Mouse (Mus musculus) MEL (cell line): ENCODE results near the gene Galntl6.

ENCODE experiments used
- CHD2 ChIP-seq: IDR thresholded peaks from 2 replicates; pipeline ENCODE4 v1.6.1; 2011; ENCODE audit warnings: low read length, improper control_type of control experiment
- CTCF ChIP-seq, 3 experiments: IDR thresholded peaks in 2 of 3; conservative IDR thresholded peaks in 1 of 3; 2 replicates each; pipeline ENCODE4 v1.5.1; 2011 to 2012; ENCODE audit warnings: low read length in 3 of 3, low read depth in 2 of 3, mild to moderate bottlenecking in 2 of 3, improper control_type of control experiment in 1 of 3, inconsistent platforms in 1 of 3, mixed read lengths in 1 of 3, moderate library complexity in 1 of 3; ENCODE audit not compliant: control insufficient read depth in 1 of 3, insufficient read depth in 1 of 3, poor library complexity in 1 of 3, severe bottlenecking in 1 of 3
- E2F4 ChIP-seq: IDR thresholded peaks from 2 replicates; pipeline ENCODE4 v1.6.1; 2011; ENCODE audit warnings: low read depth, low read length, improper control_type of control experiment, borderline replicate concordance
- ETS1 ChIP-seq: IDR thresholded peaks from 2 replicates; pipeline ENCODE4 v1.6.1; 2012; ENCODE audit warnings: low read depth, mild to moderate bottlenecking, inconsistent platforms, low read length, improper control_type of control experiment, moderate library complexity
- JUND ChIP-seq: IDR thresholded peaks from 2 replicates; pipeline ENCODE4 v1.6.1; 2011; ENCODE audit warnings: low read depth, mild to moderate bottlenecking, improper control_type of control experiment, low read length
- MAX ChIP-seq: IDR thresholded peaks from 2 replicates; pipeline ENCODE4 v1.6.1; 2011; ENCODE audit warnings: low read length, improper control_type of control experiment
- MXI1 ChIP-seq: IDR thresholded peaks from 2 replicates; pipeline ENCODE4 v1.6.1; 2011; ENCODE audit warnings: mild to moderate bottlenecking, low read depth, low read length, improper control_type of control experiment
- MYC ChIP-seq: IDR thresholded peaks from 2 replicates; pipeline ENCODE4 v1.6.1; 2011; ENCODE audit warnings: low read depth, mild to moderate bottlenecking, low read length, improper control_type of control experiment, moderate library complexity
- RAD21 ChIP-seq: IDR thresholded peaks from 2 replicates; pipeline ENCODE4 v1.6.1; 2011; ENCODE audit warnings: mild to moderate bottlenecking, low read depth, low read length, improper control_type of control experiment
- RCOR1 ChIP-seq: IDR thresholded peaks from 2 replicates; pipeline ENCODE4 v1.6.1; 2012; ENCODE audit warnings: low read depth, mild to moderate bottlenecking, inconsistent platforms, low read length, improper control_type of control experiment
- UBTF ChIP-seq: IDR thresholded peaks from 2 replicates; pipeline ENCODE4 v1.6.1; 2012; ENCODE audit warnings: low read depth, mild to moderate bottlenecking, inconsistent platforms, low read length, improper control_type of control experiment, moderate library complexity, borderline replicate concordance; ENCODE audit not compliant: insufficient read depth
- USF1 ChIP-seq: IDR thresholded peaks from 2 replicates; pipeline ENCODE4 v1.6.1; 2014; ENCODE audit warnings: low read depth, mild to moderate bottlenecking, inconsistent platforms, low read length, improper control_type of control experiment, moderate library complexity

DNA sequence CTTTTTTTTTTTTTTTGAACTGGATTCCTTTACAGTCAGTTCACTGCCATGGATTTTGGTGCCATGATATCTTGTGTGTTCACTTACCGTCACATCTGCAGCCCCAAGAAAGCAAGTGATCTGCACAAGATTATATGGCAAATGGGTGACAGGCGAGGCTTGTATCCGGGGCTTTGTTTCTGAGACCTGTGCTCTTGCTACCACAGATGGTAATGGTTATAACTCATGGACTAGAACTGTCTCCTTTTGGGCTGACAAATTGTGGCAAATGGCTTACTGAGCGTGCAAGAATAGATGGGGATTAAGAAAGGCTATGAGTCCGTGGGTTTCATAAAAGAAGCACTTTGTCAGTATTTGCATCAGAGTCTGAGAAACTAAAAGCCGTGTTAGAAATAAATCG lies 1096.4 kb downstream of the Galntl6 start:
- TF ChIP-seq RCOR1 (no peak), UBTF (no peak), CTCF (IDR thresholded peaks at IDR 0.05 in 2 of 3, conservative IDR thresholded peaks at IDR 0.05 in 1 of 3; ENCODE audit: control insufficient read depth in 1 of 3, insufficient read depth in 1 of 3, low read depth in 2 of 3, low read length in 3 of 3, poor library complexity in 1 of 3, severe bottlenecking in 1 of 3) (no peak), RAD21 (no peak), ETS1 (no peak), JUND (no peak), MAX (no peak), MYC (no peak), MXI1 (no peak), USF1 (no peak), E2F4 (no peak), CHD2 (no peak)
